Mouse (Mus musculus): ENCODE measurements around the gene Nnmt. TPM values are rescaled to one million over a fixed set of nuclear protein-coding genes. Genes with fewer than 3 reads are reported as not detected.

The Nnmt gene
- polyA plus RNA-seq, 1 experiment from 2014 or later: 1.2 TPM

GRCm38 (mm10) chr9:48648285-48649097, 43.5 kb upstream of the Nnmt start:
- H3K9ac ChIP-seq (ENCODE audit: low read depth, low read length): no peak overlapping the region
- ATAC-seq (ENCODE audit: low FRiP score): 0 out of 2 replicates have a peak, but pooled peaks have one; percentile 10
- no peak for DNase-seq (ENCODE audit: low spot score)

GRCm38 (mm10) chr9:48647648-48648284, 42.8 kb upstream of the Nnmt start:
- H3K36me3 ChIP-seq (ENCODE audit: control insufficient read depth, insufficient read depth, low read length): no peaks in the 10 kb centered on the region
- H3K4me1 ChIP-seq (replicated peaks; ENCODE audit: control insufficient read depth, insufficient read depth, low read length): peaks cover 19% of the 10 kb centered on the region
- 24% methylated on average over 10 of the region's 10 CpGs for WGBS
- H3K9ac ChIP-seq (ENCODE audit: low read depth, low read length): no peak overlapping the region
- no peaks in the 10 kb centered on the region for H3K27me3 ChIP-seq (ENCODE audit: control insufficient read depth, insufficient read depth, low read length)
- ATAC-seq (ENCODE audit: low FRiP score) (no peak), DNase-seq (ENCODE audit: low spot score) (no peak)
- H3K4me2 ChIP-seq (replicated peaks; ENCODE audit: low read depth, low read length): no peak overlapping the region
- no peaks in the 10 kb centered on the region; the same call in 1 of the 2 replicates for H3K9me3 ChIP-seq (ENCODE audit: control insufficient read depth, low read length)
- H3K4me3 ChIP-seq (ENCODE audit: low read depth, low read length): no peak overlapping the region
- H3K27ac ChIP-seq (ENCODE audit: low read depth, low read length): 0 out of 2 replicates have a peak overlapping the region, but pooled peaks have one; percentile 45

More at GRCm38 (mm10) chr9:48648285-48649097, 43.5 kb upstream of the Nnmt start:
- H3K27ac ChIP-seq (ENCODE audit: low read depth, low read length): peak overlapping the region; percentile 80
- peak overlapping the region; percentile 35; the same call in 1 of the 2 replicates for H3K4me2 ChIP-seq (replicated peaks; ENCODE audit: low read depth, low read length)
- 29% methylated on average over 12 of the region's 12 CpGs for WGBS
- H3K9me3 ChIP-seq (ENCODE audit: control insufficient read depth, low read length): no peaks in the 10 kb centered on the region; the same call in 1 of the 2 replicates
- no peaks in the 10 kb centered on the region for H3K36me3 ChIP-seq (ENCODE audit: control insufficient read depth, insufficient read depth, low read length)
- no peak overlapping the region for H3K4me3 ChIP-seq (ENCODE audit: low read depth, low read length)
- H3K4me1 ChIP-seq (replicated peaks; ENCODE audit: control insufficient read depth, insufficient read depth, low read length): peaks cover 19% of the 10 kb centered on the region
- H3K27me3 ChIP-seq (ENCODE audit: control insufficient read depth, insufficient read depth, low read length): no peaks in the 10 kb centered on the region

DNA sequence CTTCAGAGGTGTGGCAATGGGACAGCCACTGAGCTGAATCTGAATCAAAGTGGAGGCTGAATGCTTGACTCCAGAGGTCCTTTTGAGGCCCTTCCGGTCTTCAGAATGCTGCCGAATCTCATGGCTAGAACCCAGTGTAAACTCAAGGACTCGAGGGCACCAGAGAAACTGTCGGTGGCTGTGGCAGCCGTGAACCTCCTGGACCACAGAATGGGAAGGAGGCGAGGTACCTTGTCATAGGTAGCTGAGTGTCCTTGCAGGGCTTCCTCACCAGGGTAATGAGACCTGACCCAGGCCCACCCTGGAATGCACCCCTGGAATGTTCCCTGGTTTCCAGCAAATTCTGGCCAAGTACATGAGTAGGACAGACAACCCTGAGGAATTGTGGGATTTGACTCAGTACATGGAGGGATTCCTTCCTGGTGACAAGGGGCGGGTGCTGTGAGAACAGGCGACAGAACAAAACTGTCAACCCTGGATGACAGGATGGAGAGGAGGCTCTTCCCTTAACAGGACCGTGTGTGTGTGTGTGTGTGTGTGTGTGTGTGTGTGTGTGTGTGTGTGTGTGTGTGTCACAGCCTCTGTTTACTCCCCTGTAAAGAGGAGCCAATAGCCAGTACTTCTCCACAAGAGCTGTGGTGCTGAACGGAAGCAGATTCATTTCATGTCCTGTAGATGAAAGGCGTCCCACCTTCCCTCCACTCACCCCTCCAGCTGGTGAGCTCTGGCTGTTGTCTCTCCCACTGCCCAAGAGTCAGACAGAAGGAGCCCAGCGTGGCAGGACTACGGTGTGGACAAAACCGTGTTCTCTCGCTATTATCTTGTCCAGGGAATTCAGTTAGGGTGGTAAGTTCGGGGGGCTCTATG, 42.1 kb upstream of the Nnmt start:
- no peak for ATAC-seq (ENCODE audit: low FRiP score)
- WGBS: 49% methylated on average over 16 of the region's 16 CpGs
- Histone ChIP-seq H3K27ac (ENCODE audit: low read depth, low read length) (no peak overlapping the region), H3K9ac (ENCODE audit: low read depth, low read length) (no peak overlapping the region), H3K4me1 (replicated peaks; ENCODE audit: control insufficient read depth, insufficient read depth, low read length) (peaks cover 19% of the 10 kb centered on the region), H3K4me2 (replicated peaks; ENCODE audit: low read depth, low read length) (no peak overlapping the region), H3K36me3 (ENCODE audit: control insufficient read depth, insufficient read depth, low read length) (no peaks in the 10 kb centered on the region), H3K4me3 (ENCODE audit: low read depth, low read length) (no peak overlapping the region), H3K9me3 (ENCODE audit: control insufficient read depth, low read length) (no peaks in the 10 kb centered on the region; the same call in 1 of the 2 replicates), H3K27me3 (ENCODE audit: control insufficient read depth, insufficient read depth, low read length) (no peaks in the 10 kb centered on the region)
- DNase-seq (ENCODE audit: low spot score): no peak

GRCm38 (mm10) chr9:48646251-48646650, 41.3 kb upstream of the Nnmt start:
- Histone ChIP-seq H3K36me3 (ENCODE audit: control insufficient read depth, insufficient read depth, low read length) (no peaks in the 10 kb centered on the region), H3K9ac (ENCODE audit: low read depth, low read length) (no peak overlapping the region), H3K4me3 (ENCODE audit: low read depth, low read length) (no peak overlapping the region), H3K9me3 (ENCODE audit: control insufficient read depth, low read length) (no peaks in the 10 kb centered on the region; the same call in 1 of the 2 replicates), H3K4me1 (replicated peaks; ENCODE audit: control insufficient read depth, insufficient read depth, low read length) (peaks cover 19% of the 10 kb centered on the region), H3K27me3 (ENCODE audit: control insufficient read depth, insufficient read depth, low read length) (no peaks in the 10 kb centered on the region), H3K27ac (ENCODE audit: low read depth, low read length) (no peak overlapping the region), H3K4me2 (replicated peaks; ENCODE audit: low read depth, low read length) (no peak overlapping the region)
- peak; percentile 88 for DNase-seq (ENCODE audit: low spot score)
- no peak for ATAC-seq (ENCODE audit: low FRiP score)
- WGBS: 22% methylated on average over 4 of the region's 4 CpGs

- Histone ChIP-seq H3K27me3 (ENCODE audit: control insufficient read depth, insufficient read depth, low read length) (no peaks in the 10 kb centered on the region), H3K9ac (ENCODE audit: low read depth, low read length) (no peak overlapping the region), H3K4me3 (ENCODE audit: low read depth, low read length) (no peak overlapping the region), H3K27ac (ENCODE audit: low read depth, low read length) (no peak overlapping the region), H3K9me3 (ENCODE audit: control insufficient read depth, low read length) (no peaks in the 10 kb centered on the region; the same call in 1 of the 2 replicates), H3K4me2 (replicated peaks; ENCODE audit: low read depth, low read length) (no peak overlapping the region), H3K36me3 (ENCODE audit: control insufficient read depth, insufficient read depth, low read length) (no peaks in the 10 kb centered on the region), H3K4me1 (replicated peaks; ENCODE audit: control insufficient read depth, insufficient read depth, low read length) (peaks cover 19% of the 10 kb centered on the region)
- WGBS: 69% methylated on average over 4 of the region's 4 CpGs
- DNase-seq (ENCODE audit: low spot score) (no peak), ATAC-seq (ENCODE audit: low FRiP score) (no peak)
Observed at GRCm38 (mm10) chr9:48645648-48646126, 40.7 kb upstream of the Nnmt start.

DNA sequence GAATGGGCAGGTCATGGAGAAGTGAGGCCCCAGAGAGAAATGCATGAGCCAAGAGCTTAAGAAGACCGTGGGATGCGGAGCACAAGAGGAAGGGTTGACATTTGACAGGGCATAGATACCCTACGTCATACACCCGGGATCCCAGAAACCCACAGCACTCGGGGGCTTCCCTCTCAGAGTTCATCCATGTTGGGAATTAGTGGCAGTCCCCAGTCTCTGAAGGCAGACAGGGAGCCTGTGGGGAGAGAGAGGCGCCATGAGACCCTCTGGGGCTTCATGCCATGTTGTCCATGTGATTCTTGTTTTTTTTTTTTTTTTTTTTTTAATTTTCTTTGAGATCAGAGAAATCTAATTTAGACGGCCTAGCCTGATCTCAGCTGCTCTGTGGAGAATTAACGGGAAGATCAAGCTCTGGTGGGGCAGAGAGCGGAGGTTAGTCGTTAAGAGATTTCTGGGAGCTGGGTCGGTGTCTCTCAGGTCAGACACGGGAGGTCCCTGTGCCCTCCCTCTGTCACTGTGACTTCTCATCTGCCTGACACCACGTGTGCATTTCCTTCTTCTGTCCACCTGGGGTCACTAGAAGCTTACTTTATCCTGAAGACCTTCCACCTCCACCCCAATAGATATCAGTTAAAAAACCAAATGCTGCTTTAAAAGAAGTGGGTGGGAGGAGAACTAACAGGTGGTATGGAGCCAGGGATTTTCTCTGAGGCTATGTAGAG, 40.1 kb upstream of the Nnmt start:
- no peak overlapping the region for H3K9ac ChIP-seq (ENCODE audit: low read depth, low read length)
- no peaks in the 10 kb centered on the region for H3K27me3 ChIP-seq (ENCODE audit: control insufficient read depth, insufficient read depth, low read length)
- H3K36me3 ChIP-seq (ENCODE audit: control insufficient read depth, insufficient read depth, low read length): no peaks in the 10 kb centered on the region
- peaks cover 19% of the 10 kb centered on the region for H3K4me1 ChIP-seq (replicated peaks; ENCODE audit: control insufficient read depth, insufficient read depth, low read length)
- H3K4me3 ChIP-seq (ENCODE audit: low read depth, low read length): no peak overlapping the region
- H3K4me2 ChIP-seq (replicated peaks; ENCODE audit: low read depth, low read length): no peak overlapping the region
- no peak for ATAC-seq (ENCODE audit: low FRiP score)
- 50% methylated on average over 13 of the region's 13 CpGs for WGBS
- H3K27ac ChIP-seq (ENCODE audit: low read depth, low read length): no peak overlapping the region
- no peaks in the 10 kb centered on the region; the same call in 1 of the 2 replicates for H3K9me3 ChIP-seq (ENCODE audit: control insufficient read depth, low read length)
- peak; percentile 65 for DNase-seq (ENCODE audit: low spot score)

GRCm38 (mm10) chr9:48644376-48644775, 39.4 kb upstream of the Nnmt start:
- Histone ChIP-seq H3K27me3 (ENCODE audit: control insufficient read depth, insufficient read depth, low read length) (no peaks in the 10 kb centered on the region), H3K4me1 (replicated peaks; ENCODE audit: control insufficient read depth, insufficient read depth, low read length) (peaks cover 17% of the 10 kb centered on the region), H3K36me3 (ENCODE audit: control insufficient read depth, insufficient read depth, low read length) (no peaks in the 10 kb centered on the region), H3K9me3 (ENCODE audit: control insufficient read depth, low read length) (no peaks in the 10 kb centered on the region; the same call in 1 of the 2 replicates), H3K9ac (ENCODE audit: low read depth, low read length) (no peak overlapping the region), H3K27ac (ENCODE audit: low read depth, low read length) (no peak overlapping the region), H3K4me3 (ENCODE audit: low read depth, low read length) (no peak overlapping the region), H3K4me2 (replicated peaks; ENCODE audit: low read depth, low read length) (no peak overlapping the region)
- ATAC-seq (ENCODE audit: low FRiP score) (no peak), DNase-seq (ENCODE audit: low spot score) (no peak)
- WGBS: 85% methylated on average over 3 of the region's 3 CpGs

DNA sequence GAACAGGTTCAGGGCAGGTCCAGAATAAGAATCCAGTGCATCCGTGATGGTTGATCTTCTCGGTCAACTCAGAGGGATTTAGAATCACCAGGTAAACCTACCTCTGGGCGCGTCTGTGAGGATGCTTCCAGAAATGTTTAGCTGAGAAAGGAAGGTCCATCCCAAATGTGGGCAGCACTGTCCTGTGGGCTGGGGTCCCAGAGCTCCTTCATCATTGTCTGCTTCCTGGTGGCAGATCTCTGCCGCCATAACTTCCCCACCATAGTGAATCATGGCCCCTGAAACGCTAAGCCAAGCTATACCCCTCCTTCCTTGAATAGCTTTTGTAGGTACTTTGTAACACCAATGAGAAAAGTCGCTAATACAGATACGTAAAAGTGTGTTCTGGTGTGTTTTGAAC, 36.7 kb upstream of the Nnmt start:
- Histone ChIP-seq H3K27ac (ENCODE audit: low read depth, low read length) (no peak overlapping the region), H3K4me3 (ENCODE audit: low read depth, low read length) (no peak overlapping the region), H3K9me3 (ENCODE audit: control insufficient read depth, low read length) (no peaks in the 10 kb centered on the region; the same call in 1 of the 2 replicates), H3K9ac (ENCODE audit: low read depth, low read length) (no peak overlapping the region), H3K27me3 (ENCODE audit: control insufficient read depth, insufficient read depth, low read length) (no peaks in the 10 kb centered on the region), H3K36me3 (ENCODE audit: control insufficient read depth, insufficient read depth, low read length) (no peaks in the 10 kb centered on the region), H3K4me2 (replicated peaks; ENCODE audit: low read depth, low read length) (no peak overlapping the region), H3K4me1 (replicated peaks; ENCODE audit: control insufficient read depth, insufficient read depth, low read length) (no peaks in the 10 kb centered on the region)
- ATAC-seq (ENCODE audit: low FRiP score) (no peak), DNase-seq (ENCODE audit: low spot score) (no peak)
- WGBS: 90% methylated on average over 8 of the region's 8 CpGs
